Mouse (Mus musculus): ENCODE data around the gene Upb1.
"Not testable (repeated sequence)": the region's sequence is repeated elsewhere in the genome, so short reads cannot be mapped to it uniquely, and the experiment has no call there.

- not testable (repeated sequence) for TF ChIP-seq POLR2A (IDR thresholded peaks at IDR 0.05; ENCODE audit: control insufficient read depth, extremely low read depth, insufficient read depth, low read length, poor library complexity); CTCF (IDR thresholded peaks at IDR 0.05; ENCODE audit: borderline replicate concordance, control insufficient read depth, extremely low read depth, insufficient read depth, low read length, poor library complexity)
These were observed 74.4 kb downstream of the Upb1 start for GRCm38 (mm10) chr10:75475139-75475850.
